Mouse (Mus musculus) T-cell, adult 2 months (primary cell): ENCODE data around the gene Akt1s1.

Experiments
- DNase-seq: peaks from one replicate; pipeline ENCODE4 v3.0.0; 2022; ENCODE audit warnings: low spot score

Akt1s1 gene

GRCm38 (mm10) chr7:44826771-44827170 is 22.0 kb upstream of the Akt1s1 start:
- DNase-seq: no peak

GRCm38 (mm10) chr7:44828706-44829105 is 20.1 kb upstream of the Akt1s1 start:
- DNase-seq: no peak

- no peak for DNase-seq
Measured at GRCm38 (mm10) chr7:44832763-44833162, 16.0 kb upstream of the Akt1s1 start.

GRCm38 (mm10) chr7:44835373-44836015 is 13.3 kb upstream of the Akt1s1 start:
- no peak for DNase-seq

- no peak for DNase-seq
Measured at GRCm38 (mm10) chr7:44836016-44836404, 12.8 kb upstream of the Akt1s1 start.

- no peak for DNase-seq
Measured at GRCm38 (mm10) chr7:44836423-44837053, 12.3 kb upstream of the Akt1s1 start.

GRCm38 (mm10) chr7:44838073-44838472 is 10.7 kb upstream of the Akt1s1 start:
- no peak for DNase-seq

GRCm38 (mm10) chr7:44839171-44839490 is 9.7 kb upstream of the Akt1s1 start:
- DNase-seq: no peak

GRCm38 (mm10) chr7:44839491-44840191 is 9.2 kb upstream of the Akt1s1 start:
- peak; percentile 72 for DNase-seq

- DNase-seq: no peak
Measured at GRCm38 (mm10) chr7:44840426-44840825, 8.4 kb upstream of the Akt1s1 start.

GRCm38 (mm10) chr7:44841825-44842463 is 6.8 kb upstream of the Akt1s1 start:
- no peak for DNase-seq

GRCm38 (mm10) chr7:44845006-44845405 is 3.8 kb upstream of the Akt1s1 start:
- no peak for DNase-seq

GRCm38 (mm10) chr7:44846804-44847203 is 2.0 kb upstream of the Akt1s1 start:
- DNase-seq: no peak

GRCm38 (mm10) chr7:44847772-44848171 is 1.0 kb upstream of the Akt1s1 start:
- DNase-seq: no peak

- peak; percentile 91 for DNase-seq
Measured at GRCm38 (mm10) chr7:44849416-44850111, 773 bp downstream of the Akt1s1 start.

GRCm38 (mm10) chr7:44850146-44850545 is 1.4 kb downstream of the Akt1s1 start:
- DNase-seq: no peak

- no peak for DNase-seq
Measured at GRCm38 (mm10) chr7:44850789-44851624, 2.2 kb downstream of the Akt1s1 start.

- DNase-seq: no peak
Measured at GRCm38 (mm10) chr7:44851625-44852234, 2.9 kb downstream of the Akt1s1 start.

- DNase-seq: no peak
Measured at GRCm38 (mm10) chr7:44852259-44853027, 3.7 kb downstream of the Akt1s1 start.

- DNase-seq: no peak
Measured at GRCm38 (mm10) chr7:44853065-44853464, 4.3 kb downstream of the Akt1s1 start.
